Mouse (Mus musculus) central nervous system, embryonic 14 days (tissue): ENCODE results near the gene Hormad1. TPM values are rescaled to one million over a fixed set of nuclear protein-coding genes. Genes with fewer than 3 reads are reported as not detected.

ENCODE experiments used
- polyA plus RNA-seq: library from polyadenylated mRNA; depleted of rRNA; stranded (reverse); fragments of >200 nt; gene quantifications from 2 replicates; pipeline ENCODE4 v1.2.3, GENCODE M21; 2012; rRNA removed

Gene Hormad1
- polyA plus RNA-seq = not detected in 2 replicates

DNA sequence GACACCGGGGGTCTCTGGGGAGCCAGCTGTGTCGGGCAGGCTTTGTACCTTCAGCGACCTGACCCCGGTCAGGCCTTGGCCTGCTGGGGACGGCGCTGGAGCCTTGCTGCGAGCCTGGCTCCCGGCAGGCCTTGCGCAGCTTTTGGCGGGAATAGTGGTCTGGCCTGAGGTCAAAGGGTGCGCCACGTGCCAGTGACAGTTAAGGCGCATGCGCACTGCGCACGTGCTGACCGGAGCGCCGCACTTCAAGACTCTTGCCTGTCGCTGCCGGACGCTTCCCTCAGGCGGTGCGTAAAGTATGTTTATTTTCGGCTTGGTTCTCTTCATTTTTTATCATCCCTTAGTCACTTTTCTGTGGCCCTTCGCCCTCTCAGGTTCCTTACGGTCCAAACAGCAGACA, at the start of gene Hormad1:
Gene Hormad1 (plus strand): TSS at position 241 of the 400 bp plus-strand sequence.

GRCm38 (mm10) chr3:95526622-95527211, 32.8 kb upstream of the Hormad1 start, which contains the start of gene Ctss:
Gene Ctss (plus strand): TSS chr3:95526786.

DNA sequence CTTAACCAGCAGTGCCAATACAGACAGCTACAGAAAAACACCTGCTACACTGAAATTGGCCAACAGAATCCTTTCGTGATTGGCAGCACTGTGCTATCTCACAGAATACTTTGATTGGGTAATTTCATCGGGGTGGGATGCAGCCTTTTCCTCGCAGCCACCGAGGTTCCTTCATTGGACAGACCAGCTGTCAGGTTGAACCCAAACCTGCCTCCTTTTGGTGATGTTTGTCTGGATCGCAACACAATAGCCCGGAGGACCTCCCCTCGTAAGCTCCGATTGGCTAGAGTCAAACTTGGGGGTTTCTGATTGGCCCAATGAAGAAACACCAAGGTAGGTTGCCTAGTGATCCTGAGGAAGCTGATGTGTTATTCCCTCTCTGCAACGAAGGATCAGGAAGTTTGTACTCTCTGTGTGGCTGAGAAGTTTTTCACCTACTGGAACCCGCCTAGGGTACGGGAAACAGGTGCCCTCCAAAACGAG, 29.2 kb downstream of the Hormad1 start, which contains the start of gene Golph3l:
Gene Golph3l (plus strand): TSS at position 331 of the 483 bp plus-strand sequence.

DNA sequence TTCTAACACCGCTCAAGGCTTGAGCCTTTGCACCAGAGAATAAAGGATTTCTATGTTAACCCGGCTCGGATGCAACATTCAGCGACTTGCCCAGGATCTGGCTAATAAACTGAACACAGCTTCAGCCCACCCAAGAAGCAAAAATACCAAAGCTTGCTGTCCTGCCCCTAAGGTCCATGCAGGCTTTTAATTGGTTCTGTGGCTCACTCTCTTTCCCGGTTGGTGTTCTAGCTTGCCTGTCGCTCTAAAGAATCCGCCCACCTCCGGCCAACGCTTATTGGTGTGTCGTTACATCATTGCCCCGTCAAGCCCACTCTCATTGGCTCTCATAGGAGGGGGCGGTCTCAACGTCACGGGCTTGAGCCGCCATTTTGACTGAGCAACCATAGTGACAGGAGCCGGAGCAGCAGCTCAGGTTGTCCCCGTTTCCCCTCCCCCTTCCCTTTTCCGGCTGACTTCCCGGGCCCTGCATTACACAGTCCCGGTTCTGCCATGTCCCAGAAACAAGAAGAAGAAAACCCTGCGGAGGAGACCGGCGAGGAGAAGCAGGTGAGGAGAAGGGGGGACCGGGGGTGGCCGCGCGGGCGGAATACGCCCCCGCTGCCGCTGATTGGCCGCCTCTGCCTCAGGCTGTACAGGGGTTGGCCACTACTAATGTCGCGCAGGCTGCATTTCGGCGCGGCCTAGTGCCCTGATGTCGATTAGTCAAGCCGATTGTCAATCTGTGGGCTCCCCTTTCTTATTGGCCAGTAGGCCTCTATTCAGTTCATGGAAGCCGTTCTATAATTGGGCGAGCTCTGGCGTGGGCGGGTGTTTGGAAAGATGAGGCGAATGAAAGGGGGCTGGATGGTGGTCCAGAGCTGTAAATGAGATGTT, 65.4 kb downstream of the Hormad1 start, which contains the start of gene Ensa:
Gene Ensa (plus strand): TSS at position 366 of the 876 bp plus-strand sequence.

Other genes starting within 250 kb of the Hormad1 start
- 98.7 and 117 TPM in 2 replicates for gene Cers2, start 244.9 kb upstream of the Hormad1 start, polyA plus RNA-seq
- gene Setdb1, start 202.5 kb upstream of the Hormad1 start, polyA plus RNA-seq = 57.1 and 59.2 TPM in 2 replicates
- gene 4930558C23Rik, start 156.8 kb upstream of the Hormad1 start, polyA plus RNA-seq = not detected in 2 replicates
- gene Arnt, start 125.3 kb upstream of the Hormad1 start, polyA plus RNA-seq = 31.4 and 34.2 TPM in 2 replicates
- gene Ctsk, start 60.4 kb upstream of the Hormad1 start, polyA plus RNA-seq = 13.9 and 26.2 TPM in 2 replicates
- gene Ctss, start 32.9 kb upstream of the Hormad1 start, polyA plus RNA-seq = 13.0 and 16.1 TPM in 2 replicates
- gene Golph3l, start 29.3 kb downstream of the Hormad1 start, polyA plus RNA-seq = 23.0 and 28.0 TPM in 2 replicates
- gene Ensa, start 65.3 kb downstream of the Hormad1 start, polyA plus RNA-seq = 50.3 and 55.0 TPM in 2 replicates
- gene Mcl1, start 99.1 kb downstream of the Hormad1 start, polyA plus RNA-seq = 68.8 and 72.7 TPM in 2 replicates
- gene Adamtsl4, start 128.2 kb downstream of the Hormad1 start, polyA plus RNA-seq = 0.23 and 0.59 TPM in 2 replicates
- 17.1 and 18.8 TPM in 2 replicates for gene Ecm1, start 179.9 kb downstream of the Hormad1 start, polyA plus RNA-seq
- 44.4 and 45.8 TPM in 2 replicates for gene Tars2, start 200.5 kb downstream of the Hormad1 start, polyA plus RNA-seq